32 mouse cellular contexts compared by ENCODE assay signal in genomic region chr13:91599594-91599993, GRCm38 (mm10).
A peak's percentile ranks its signal among the peaks of the same experiment; 100 is the strongest.
DNase-seq lines count a peak whose midpoint lies in the region; ATAC-seq and TF ChIP-seq lines count a peak whose summit lies in the region.
"Had no signal": no experiment of that assay in that cellular context is flagged by ENCODE, and none has a peak within 500 bp of the region (broad histone marks: within the 10 kb centered on the region; RNA-seq: fewer than 3 reads in every experiment).

No protein-coding gene starts in this region.

- no peak for ATAC-seq in midbrain, embryonic 11.5 days (ENCODE audit: low FRiP score)
- ATAC-seq in midbrain, postnatal 0 days (ENCODE audit: low FRiP score), result no peak
- ATAC-seq in hematopoietic stem cell, adult 5-6 weeks (replicated peaks in 1 of 2; ENCODE audit: insufficient read depth in 1 of 2, low FRiP score in 2 of 2, low TSS enrichment in 1 of 2, low read depth in 1 of 2, poor library complexity in 2 of 2, severe bottlenecking in 2 of 2), result peak; percentile 12 to 32; a peak in 1 of 4 replicates
- no peak for ATAC-seq in hindbrain, embryonic 13.5 days (ENCODE audit: low FRiP score)
- ATAC-seq: forebrain, embryonic 14.5 days; hindbrain, embryonic 16.5 days; midbrain, embryonic 15.5 days; Patski had no signal

- DNase-seq in midbrain, embryonic 11.5 days (ENCODE audit: low spot score, missing footprints), result peak; percentile 19
- no peak for DNase-seq in midbrain, postnatal 0 days (ENCODE audit: low spot score)
- peak; percentile 31 to 41 for DNase-seq in B cell, adult 2 months
- peak; percentile 81 for DNase-seq in splenic B cell, adult 2 months (ENCODE audit: low read depth, low spot score)
- DNase-seq in left cerebral cortex, postnatal 25 days (ENCODE audit: low spot score in 2 of 2), result no peak
- DNase-seq: adrenal gland, postnatal 10 days; cerebellum, adult 9-10 months; cerebellum, postnatal 36 days; embryo, embryonic 11 days; gastrocnemius, postnatal 36 days; heart, postnatal 10 days; kidney, adult 18-20 months; kidney, postnatal 36 days; left cerebral cortex, postnatal 4 days; liver, embryonic 13.5 days; lung, adult 2 months; lung, postnatal 14 days; spleen, adult 18-20 months; thymus, postnatal 14 days had no signal

- TF ChIP-seq CTCF in midbrain, postnatal 0 days (IDR thresholded peaks at IDR 0.05), result no peak

- no peaks in the 10 kb centered on the region for H3K4me1 ChIP-seq in midbrain, embryonic 11.5 days (ENCODE audit: control insufficient read depth, insufficient read depth, low read length)
- no peaks in the 10 kb centered on the region for H3K4me1 ChIP-seq in midbrain, postnatal 0 days (ENCODE audit: insufficient read depth, low read length)
- no peaks in the 10 kb centered on the region for H3K4me1 ChIP-seq in hindbrain, embryonic 13.5 days (replicated peaks)
- H3K4me1 ChIP-seq: embryonic facial prominence, embryonic 12.5 days; heart, embryonic 13.5 days; hindbrain, embryonic 10.5 days; kidney, embryonic 15.5 days; midbrain, embryonic 15.5 days; neural tube, embryonic 12.5 days; stomach, embryonic 15.5 days had no signal

- no peak overlapping the region for H3K27ac ChIP-seq in midbrain, embryonic 11.5 days (ENCODE audit: low read depth, low read length)
- no peak overlapping the region for H3K27ac ChIP-seq in midbrain, postnatal 0 days (ENCODE audit: low read depth, low read length)
- H3K27ac ChIP-seq in hindbrain, embryonic 13.5 days, result no peak overlapping the region
- H3K27ac ChIP-seq: embryonic facial prominence, embryonic 12.5 days; heart, embryonic 13.5 days; hindbrain, embryonic 10.5 days; kidney, embryonic 15.5 days; liver, embryonic 13.5 days; midbrain, embryonic 15.5 days; neural tube, embryonic 12.5 days; stomach, embryonic 15.5 days had no signal

- no peaks in the 10 kb centered on the region for H3K27me3 ChIP-seq in midbrain, embryonic 11.5 days (ENCODE audit: control insufficient read depth, insufficient read depth, low read length)
- no peaks in the 10 kb centered on the region for H3K27me3 ChIP-seq in midbrain, postnatal 0 days (ENCODE audit: insufficient read depth, low read length)
- no peaks in the 10 kb centered on the region for H3K27me3 ChIP-seq in splenic B cell, adult 2 months (ENCODE audit: control insufficient read depth, insufficient read depth, low read length, poor library complexity, severe bottlenecking)
- no peaks in the 10 kb centered on the region for H3K27me3 ChIP-seq in hindbrain, embryonic 13.5 days
- H3K27me3 ChIP-seq: embryonic facial prominence, embryonic 12.5 days; heart, embryonic 13.5 days; kidney, embryonic 15.5 days; liver, embryonic 13.5 days; midbrain, embryonic 15.5 days; neural tube, embryonic 12.5 days; Patski; stomach, embryonic 15.5 days had no signal

- no peak overlapping the region for H3K4me2 ChIP-seq in midbrain, embryonic 11.5 days
- H3K4me2 ChIP-seq in midbrain, postnatal 0 days (ENCODE audit: low read depth, low read length, poor library complexity, severe bottlenecking), result no peak overlapping the region
- no peak overlapping the region for H3K4me2 ChIP-seq in hindbrain, embryonic 13.5 days
- H3K4me2 ChIP-seq: embryonic facial prominence, embryonic 12.5 days; heart, embryonic 13.5 days; kidney, embryonic 15.5 days; liver, embryonic 13.5 days; midbrain, embryonic 15.5 days; neural tube, embryonic 12.5 days; stomach, embryonic 15.5 days had no signal

- no peak overlapping the region for H3K4me3 ChIP-seq in midbrain, embryonic 11.5 days (ENCODE audit: low read depth, low read length)
- no peak overlapping the region for H3K4me3 ChIP-seq in midbrain, postnatal 0 days (ENCODE audit: low read depth, low read length)
- no peak overlapping the region for H3K4me3 ChIP-seq in hindbrain, embryonic 13.5 days
- H3K4me3 ChIP-seq: embryonic facial prominence, embryonic 12.5 days; heart, embryonic 13.5 days; hindbrain, embryonic 10.5 days; kidney, embryonic 15.5 days; liver, embryonic 13.5 days; midbrain, embryonic 15.5 days; myocyte; neural tube, embryonic 12.5 days; stomach, embryonic 15.5 days had no signal

- no peaks in the 10 kb centered on the region for H3K9me3 ChIP-seq in midbrain, embryonic 11.5 days (ENCODE audit: control insufficient read depth, low read length)
- H3K9me3 ChIP-seq in midbrain, postnatal 0 days (ENCODE audit: low read length), result no peaks in the 10 kb centered on the region
- H3K9me3 ChIP-seq in hindbrain, embryonic 13.5 days, result no peaks in the 10 kb centered on the region
- H3K9me3 ChIP-seq: embryonic facial prominence, embryonic 12.5 days; heart, embryonic 13.5 days; hindbrain, embryonic 10.5 days; kidney, embryonic 15.5 days; liver, embryonic 13.5 days; midbrain, embryonic 15.5 days; neural tube, embryonic 12.5 days; stomach, embryonic 15.5 days had no signal

- no peaks in the 10 kb centered on the region for H3K36me3 ChIP-seq in midbrain, embryonic 11.5 days (ENCODE audit: control insufficient read depth, insufficient read depth, low read length)
- 0 out of 2 replicates have a peak, but pooled peaks cover 3% of the 10 kb centered on the region for H3K36me3 ChIP-seq in midbrain, postnatal 0 days (ENCODE audit: insufficient read depth, low read length)
- H3K36me3 ChIP-seq in splenic B cell, adult 2 months (ENCODE audit: control insufficient read depth, insufficient read depth, low read length, poor library complexity, severe bottlenecking), result no peaks in the 10 kb centered on the region
- H3K36me3 ChIP-seq in hindbrain, embryonic 13.5 days, result no peaks in the 10 kb centered on the region
- H3K36me3 ChIP-seq: kidney, embryonic 15.5 days; midbrain, embryonic 15.5 days; neural tube, embryonic 12.5 days; stomach, embryonic 15.5 days had no signal

- WGBS in midbrain, embryonic 11.5 days, result 92% methylated on average over 3 of the region's 3 CpGs
- WGBS in midbrain, postnatal 0 days, result 100% methylated on average over 3 of the region's 3 CpGs
- WGBS in hindbrain, embryonic 13.5 days, result 85% methylated on average over 3 of the region's 3 CpGs

- H3K9ac ChIP-seq in midbrain, embryonic 11.5 days (ENCODE audit: low read length), result no peak overlapping the region
- H3K9ac ChIP-seq in midbrain, postnatal 0 days (replicated peaks; ENCODE audit: low read length, poor library complexity, severe bottlenecking), result no peak overlapping the region
- H3K9ac ChIP-seq in hindbrain, embryonic 13.5 days, result no peak overlapping the region
- H3K9ac ChIP-seq: embryonic facial prominence, embryonic 12.5 days; heart, embryonic 13.5 days; kidney, embryonic 15.5 days; liver, embryonic 13.5 days; midbrain, embryonic 15.5 days; neural tube, embryonic 12.5 days; stomach, embryonic 15.5 days had no signal

- intact Hi-C loops in left cerebral cortex, postnatal 25 days (cut with DNase I), result no loop called here

Comparison
In these comparisons a context has a peak if more than half of its experiments do, and no peak if none do; other contexts are left out.
1. DNase-seq: peak in midbrain, embryonic 11.5 days (single experiment), B cell, adult 2 months (2 of 2) and splenic B cell, adult 2 months (single experiment); none in midbrain, postnatal 0 days (single experiment) and left cerebral cortex, postnatal 25 days (0 of 2).
2. ATAC-seq: peak in hematopoietic stem cell, adult 5-6 weeks (2 of 2); none in midbrain, embryonic 11.5 days (single experiment), midbrain, postnatal 0 days (single experiment) and hindbrain, embryonic 13.5 days (single experiment).